30 mouse cellular contexts compared by ENCODE assay signal in the genomic region with DNA sequence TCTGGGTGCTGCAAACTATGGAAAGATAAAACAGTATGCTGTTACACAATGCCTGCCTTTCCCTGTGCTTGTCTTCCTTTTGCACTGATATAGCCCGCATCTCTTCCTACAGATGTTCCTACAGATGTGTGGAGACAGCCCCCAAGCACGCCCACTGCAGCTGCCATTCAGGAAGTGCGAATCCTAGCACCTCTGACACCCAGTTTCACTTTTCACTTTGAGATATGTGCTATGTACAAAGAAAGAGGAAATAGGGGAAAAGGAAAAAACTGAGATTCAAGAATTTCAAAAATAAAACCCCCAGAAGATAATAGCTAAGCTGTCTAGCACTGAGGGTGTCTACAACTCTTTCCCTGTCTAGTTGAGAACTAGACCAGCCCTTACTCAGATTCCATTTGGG. TPM values are rescaled to one million over a fixed set of nuclear protein-coding genes. Genes with fewer than 3 reads are reported as not detected.
"Had no signal": no experiment of that assay in that cellular context is flagged by ENCODE, and none has a peak within 500 bp of the region (broad histone marks: within the 10 kb centered on the region; RNA-seq: fewer than 3 reads in every experiment).

No protein-coding gene starts in this region.

- DNase-seq: kidney, adult 2 months; kidney, postnatal 36 days; layer of hippocampus, postnatal 36 days; liver; lung, adult 18-20 months; lung, postnatal 10 days; lung, postnatal 36 days; retina, postnatal 1 day; right cerebral cortex, postnatal 25 days; thymus, adult 18-20 months had no signal

- H3K9me3 ChIP-seq: limb, embryonic 10.5 days; limb, embryonic 13.5 days; liver, embryonic 12.5 days; liver, embryonic 15.5 days; lung, embryonic 15.5 days; midbrain, embryonic 13.5 days; neural tube, embryonic 13.5 days had no signal

- H3K4me1 ChIP-seq: limb, embryonic 10.5 days; limb, embryonic 13.5 days; liver, embryonic 12.5 days; liver, embryonic 15.5 days; lung, embryonic 15.5 days; midbrain, embryonic 13.5 days; neural tube, embryonic 13.5 days had no signal

- H3K9ac ChIP-seq: limb, embryonic 13.5 days; liver, embryonic 12.5 days; liver, embryonic 15.5 days; lung, embryonic 15.5 days; midbrain, embryonic 13.5 days; neural tube, embryonic 13.5 days had no signal

- H3K36me3 ChIP-seq: limb, embryonic 10.5 days; limb, embryonic 13.5 days; liver, embryonic 12.5 days; liver, embryonic 15.5 days; lung, embryonic 15.5 days; midbrain, embryonic 13.5 days; neural tube, embryonic 13.5 days had no signal

- H3K27me3 ChIP-seq: limb, embryonic 13.5 days; liver, embryonic 12.5 days; liver, embryonic 15.5 days; lung, embryonic 15.5 days; midbrain, embryonic 13.5 days; neural tube, embryonic 13.5 days had no signal

- H3K27ac ChIP-seq: kidney, postnatal 0 days; left cerebral cortex, adult 2 months; limb, embryonic 10.5 days; limb, embryonic 13.5 days; liver, embryonic 12.5 days; liver, embryonic 15.5 days; lung, embryonic 15.5 days; midbrain, embryonic 13.5 days; neural tube, embryonic 13.5 days had no signal

- H3K4me3 ChIP-seq: left cerebral cortex, adult 2 months; limb, embryonic 10.5 days; limb, embryonic 13.5 days; liver, embryonic 12.5 days; liver, embryonic 15.5 days; lung, embryonic 15.5 days; midbrain, embryonic 13.5 days; myocyte; neural tube, embryonic 13.5 days had no signal

RNA-seq across cellular contexts. Expression of gene 1700080E11Rik, which starts 41.8 kb away (rescaled TPM):
- total RNA-seq: layer of hippocampus, adult 8-10 months; layer of hippocampus, postnatal 10 days; layer of hippocampus, postnatal 36 days; left cerebral cortex, adult 2 months; left cerebral cortex, postnatal 25 days; monocyte, adult 5-6 weeks; neutrophil, adult 5-6 weeks had no signal
- polyA plus RNA-seq: intestine, postnatal 0 days; kidney, adult 2 months; kidney, embryonic 14.5 days; kidney, postnatal 0 days; limb, embryonic 10.5 days; limb, embryonic 13.5 days; liver, embryonic 12.5 days; liver, embryonic 15.5 days; lung, embryonic 15.5 days; midbrain, embryonic 13.5 days; midbrain, embryonic 16.5 days; myocyte; neural tube, embryonic 13.5 days; spleen, adult 2 months; stomach, embryonic 16.5 days had no signal
